In genomic region chr6:134640485-134641475, GRCm38 (mm10) we compare ENCODE assay signal across 1 mouse cellular context.
TF ChIP-seq lines count a peak whose summit lies in the region.

No protein-coding gene starts in this region.

TF ChIP-seq in CH12.LX, 34 proteins besides CTCF, POLR2A, EP300 and RAD21:
- TF ChIP-seq GABPA (IDR thresholded peaks at IDR 0.05; ENCODE audit: insufficient replicate concordance, low read depth, low read length) (no peak), ELF1 (IDR thresholded peaks at IDR 0.05; ENCODE audit: low read depth, low read length) (peak; percentile 99), IRF4 (IDR thresholded peaks at IDR 0.05; ENCODE audit: low read depth, low read length) (0 out of 2 replicates have a peak, but pooled peaks have one; percentile 11), TCF12 (IDR thresholded peaks at IDR 0.05; ENCODE audit: low read depth, low read length) (peak; percentile 67), BHLHE40 (IDR thresholded peaks at IDR 0.05; ENCODE audit: low read depth, low read length) (no peak), MAX (IDR thresholded peaks at IDR 0.05; ENCODE audit: low read length) (peak; percentile 59; the same call in 1 of the 2 replicates), NELFE (IDR thresholded peaks at IDR 0.05; ENCODE audit: low read depth, low read length) (peak; percentile 68), KAT2A (IDR thresholded peaks at IDR 0.05; ENCODE audit: insufficient replicate concordance, low read length) (peak; percentile 54; the same call in 1 of the 2 replicates), ETS1 (conservative IDR thresholded peaks at IDR 0.05; ENCODE audit: low read depth, low read length) (no peak), CHD1 (IDR thresholded peaks at IDR 0.05; ENCODE audit: low read depth, low read length) (no peak), MAZ (IDR thresholded peaks at IDR 0.05; ENCODE audit: low read depth, low read length) (peak; percentile 72; the same call in 1 of the 2 replicates), POLR2AphosphoS2 (IDR thresholded peaks at IDR 0.05; ENCODE audit: low read depth, low read length) (no peak), CHD2 (IDR thresholded peaks at IDR 0.05; ENCODE audit: low read length) (no peak; the same call in 1 of the 2 replicates), SIN3A (IDR thresholded peaks at IDR 0.05; ENCODE audit: low read length) (peak; percentile 91), UBTF (IDR thresholded peaks at IDR 0.05; ENCODE audit: low read depth, low read length) (peak; percentile 80; the same call in 1 of the 2 replicates), TBP (conservative IDR thresholded peaks at IDR 0.05; ENCODE audit: low read depth, low read length) (no peak), MAFK (IDR thresholded peaks at IDR 0.05; ENCODE audit: insufficient replicate concordance, low read length) (no peak), JUN (IDR thresholded peaks at IDR 0.05; ENCODE audit: insufficient read depth, low read depth, low read length) (no peak), SMC3 (IDR thresholded peaks at IDR 0.05; ENCODE audit: low read depth, low read length) (peak; percentile 24; the same call in 1 of the 2 replicates), MXI1 (IDR thresholded peaks at IDR 0.05; ENCODE audit: low read depth, low read length) (peak; percentile 97), HCFC1 (IDR thresholded peaks at IDR 0.05; ENCODE audit: low read depth, low read length) (peak; percentile 76), NRF1 (IDR thresholded peaks at IDR 0.05; ENCODE audit: low read depth, low read length) (peak; percentile 50), ZKSCAN1 (IDR thresholded peaks at IDR 0.05; ENCODE audit: borderline replicate concordance, low read depth, low read length) (no peak)
